Mouse (Mus musculus): ENCODE data around the gene Samd4.

DNA sequence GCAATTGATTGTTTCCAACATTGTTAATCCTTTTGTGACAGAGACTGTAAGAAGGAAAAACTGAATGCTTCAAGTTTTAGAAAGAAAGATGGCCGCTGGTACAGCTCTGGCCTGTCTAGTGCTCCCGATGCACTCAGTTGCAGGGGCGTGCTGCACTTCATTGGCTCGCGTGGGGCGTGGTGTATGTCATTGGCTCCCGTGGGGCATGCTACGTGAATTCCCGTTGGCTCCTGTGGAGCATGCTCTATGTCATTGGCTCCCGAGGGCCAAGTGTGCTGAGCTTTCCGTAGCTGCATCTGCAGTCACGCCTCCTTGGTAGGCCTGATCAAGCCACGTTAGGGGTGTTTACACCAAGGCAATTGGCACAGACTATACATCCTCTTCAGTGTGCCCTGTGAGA is 49.5 kb downstream of the Samd4 start:
- TF ChIP-seq CTCF (IDR thresholded peaks at IDR 0.05; ENCODE audit: borderline replicate concordance, insufficient read depth, low read length) (no peak), POLR2A (IDR thresholded peaks at IDR 0.05; ENCODE audit: low read depth, low read length) (no peak)
